Comparison of ENCODE assay signal across 14 mouse cellular contexts in genomic region chr3:121365131-121365530, GRCm38 (mm10).
DNase-seq lines count a peak whose midpoint lies in the region; ATAC-seq and TF ChIP-seq lines count a peak whose summit lies in the region.
"Had no signal": no experiment of that assay in that cellular context is flagged by ENCODE, and none has a peak within 500 bp of the region (broad histone marks: within the 10 kb centered on the region; RNA-seq: fewer than 3 reads in every experiment).

No protein-coding gene starts in this region.

- H3K4me2 ChIP-seq in embryonic facial prominence, embryonic 15.5 days (replicated peaks): no peak overlapping the region
- no peak overlapping the region for H3K4me2 ChIP-seq in lung, postnatal 0 days (replicated peaks; ENCODE audit: low read depth, low read length)
- H3K4me2 ChIP-seq: forebrain, embryonic 13.5 days; heart, embryonic 15.5 days; stomach, embryonic 15.5 days had no signal

- TF ChIP-seq EP300 in lung, postnatal 0 days (IDR thresholded peaks at IDR 0.05): peak; percentile 42; the same call in 1 of the 2 replicates

- H3K27ac ChIP-seq in embryonic facial prominence, embryonic 15.5 days (replicated peaks): 0 out of 2 replicates have a peak overlapping the region, but pooled peaks have one; percentile 13
- H3K27ac ChIP-seq in lung, postnatal 0 days (ENCODE audit: low read length): peak overlapping the region; percentile 39; the same call in 1 of the 2 replicates
- H3K27ac ChIP-seq: forebrain, embryonic 13.5 days; heart, embryonic 15.5 days; stomach, embryonic 15.5 days had no signal

- ATAC-seq in embryonic facial prominence, embryonic 15.5 days (ENCODE audit: insufficient number of reproducible peaks, low FRiP score, low TSS enrichment, low read depth): no peak
- ATAC-seq in lung, postnatal 0 days: peak; percentile 63
- ATAC-seq: forebrain, embryonic 13.5 days had no signal

- H3K4me3 ChIP-seq in embryonic facial prominence, embryonic 15.5 days (replicated peaks): no peak overlapping the region
- no peak overlapping the region for H3K4me3 ChIP-seq in lung, postnatal 0 days (ENCODE audit: low read depth, low read length)
- H3K4me3 ChIP-seq: forebrain, embryonic 13.5 days; heart, embryonic 15.5 days; megakaryocyte, embryonic 14.5 days; stomach, embryonic 15.5 days had no signal

- 52% methylated on average over 8 of the region's 8 CpGs for WGBS in embryonic facial prominence, embryonic 15.5 days
- 47% methylated on average over 8 of the region's 8 CpGs for WGBS in lung, postnatal 0 days

- no peaks in the 10 kb centered on the region for H3K27me3 ChIP-seq in embryonic facial prominence, embryonic 15.5 days
- no peaks in the 10 kb centered on the region for H3K27me3 ChIP-seq in lung, postnatal 0 days (replicated peaks; ENCODE audit: insufficient read depth, low read length)
- H3K27me3 ChIP-seq: forebrain, embryonic 13.5 days; heart, embryonic 15.5 days; megakaryocyte, embryonic 14.5 days; stomach, embryonic 15.5 days had no signal

- H3K36me3 ChIP-seq in embryonic facial prominence, embryonic 15.5 days: no peaks in the 10 kb centered on the region
- H3K36me3 ChIP-seq in lung, postnatal 0 days (ENCODE audit: insufficient read depth, low read length): no peaks in the 10 kb centered on the region
- H3K36me3 ChIP-seq: heart, embryonic 15.5 days; stomach, embryonic 15.5 days had no signal

- H3K9me3 ChIP-seq in embryonic facial prominence, embryonic 15.5 days (replicated peaks): no peaks in the 10 kb centered on the region
- H3K9me3 ChIP-seq in lung, postnatal 0 days (ENCODE audit: low read length): no peaks in the 10 kb centered on the region
- H3K9me3 ChIP-seq: forebrain, embryonic 13.5 days; heart, embryonic 15.5 days; stomach, embryonic 15.5 days had no signal

- no peak overlapping the region for H3K9ac ChIP-seq in embryonic facial prominence, embryonic 15.5 days
- no peak overlapping the region for H3K9ac ChIP-seq in lung, postnatal 0 days (replicated peaks; ENCODE audit: low read depth)
- H3K9ac ChIP-seq: forebrain, embryonic 13.5 days; heart, embryonic 15.5 days; stomach, embryonic 15.5 days had no signal

- no peak for TF ChIP-seq CTCF in lung, postnatal 0 days (IDR thresholded peaks at IDR 0.05)

- DNase-seq in kidney, adult 11 months: peak; percentile 50
- no peak for DNase-seq in kidney, postnatal 4 days
- DNase-seq in kidney, postnatal 10 days: peak; percentile 40
- DNase-seq in lung, postnatal 0 days (ENCODE audit: low spot score): peak; percentile 29
- no peak for DNase-seq in adrenal gland, adult 2 months
- no peak for DNase-seq in neural tube, embryonic 10.5 days (ENCODE audit: extremely low spot score, low spot score)
- no peak for DNase-seq in right cerebral cortex, postnatal 4 days
- DNase-seq: cerebellum, adult 9-10 months; gastrocnemius, postnatal 10 days had no signal

- H3K4me1 ChIP-seq in embryonic facial prominence, embryonic 15.5 days: peaks cover 6% of the 10 kb centered on the region; the same call in 1 of the 2 replicates
- H3K4me1 ChIP-seq in lung, postnatal 0 days (ENCODE audit: insufficient read depth, low read depth, low read length): no peaks in the 10 kb centered on the region
- H3K4me1 ChIP-seq: forebrain, embryonic 13.5 days; stomach, embryonic 15.5 days had no signal

Comparison
In these comparisons a context has a peak if more than half of its experiments do, and no peak if none do; other contexts are left out.
1. DNase-seq: peak in kidney, adult 11 months (single experiment), kidney, postnatal 10 days (single experiment) and lung, postnatal 0 days (single experiment); none in kidney, postnatal 4 days (0 of 2), adrenal gland, adult 2 months (single experiment), neural tube, embryonic 10.5 days (single experiment) and right cerebral cortex, postnatal 4 days (single experiment).